Mouse (Mus musculus): ENCODE results near the gene Fam207a. TPM values are rescaled to one million over a fixed set of nuclear protein-coding genes. Genes with fewer than 3 reads are reported as not detected.

Fam207a gene
- total and polyA plus RNA-seq, 2 experiments from 2014 or later: 32.7 to 47.1 TPM

DNA sequence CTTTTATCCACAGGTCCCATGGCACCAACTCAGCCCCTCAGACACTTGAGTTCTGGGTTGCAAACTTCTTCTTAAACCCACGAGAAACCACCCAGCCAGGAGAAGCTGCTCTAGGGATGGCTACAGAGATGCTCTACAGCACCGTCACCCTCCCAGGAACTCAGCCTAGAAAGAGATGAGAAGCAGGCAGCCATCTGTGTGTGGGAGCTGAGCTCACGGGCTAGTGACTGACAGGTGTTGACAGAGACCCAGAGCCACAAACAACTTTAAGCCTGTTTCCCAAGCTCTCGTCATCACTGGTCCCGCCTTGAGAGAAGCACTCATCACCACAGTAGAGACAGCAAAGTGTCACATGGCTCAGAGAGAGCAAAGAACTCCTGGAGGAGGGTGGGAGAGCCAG lies 43.4 kb downstream of the Fam207a start:
- no peak for ATAC-seq (ENCODE audit: low FRiP score)
- TF ChIP-seq CTCF (IDR thresholded peaks at IDR 0.05): no peak
- Histone ChIP-seq H3K4me1 (ENCODE audit: insufficient read depth, low read length) (no peaks in the 10 kb centered on the region), H3K36me3 (ENCODE audit: insufficient read depth, low read length) (no peaks in the 10 kb centered on the region), H3K27me3 (ENCODE audit: insufficient read depth, low read length) (no peaks in the 10 kb centered on the region), H3K9ac (replicated peaks; ENCODE audit: low read length, poor library complexity, severe bottlenecking) (no peak overlapping the region), H3K4me3 (ENCODE audit: low read depth, low read length) (no peak overlapping the region), H3K9me3 (ENCODE audit: low read length) (no peaks in the 10 kb centered on the region), H3K4me2 (ENCODE audit: low read depth, low read length, poor library complexity, severe bottlenecking) (no peak overlapping the region), H3K27ac (ENCODE audit: low read depth, low read length) (no peak overlapping the region)
- DNase-seq (ENCODE audit: low spot score): no peak
- 83% methylated on average over 5 of the region's 5 CpGs for WGBS

DNA sequence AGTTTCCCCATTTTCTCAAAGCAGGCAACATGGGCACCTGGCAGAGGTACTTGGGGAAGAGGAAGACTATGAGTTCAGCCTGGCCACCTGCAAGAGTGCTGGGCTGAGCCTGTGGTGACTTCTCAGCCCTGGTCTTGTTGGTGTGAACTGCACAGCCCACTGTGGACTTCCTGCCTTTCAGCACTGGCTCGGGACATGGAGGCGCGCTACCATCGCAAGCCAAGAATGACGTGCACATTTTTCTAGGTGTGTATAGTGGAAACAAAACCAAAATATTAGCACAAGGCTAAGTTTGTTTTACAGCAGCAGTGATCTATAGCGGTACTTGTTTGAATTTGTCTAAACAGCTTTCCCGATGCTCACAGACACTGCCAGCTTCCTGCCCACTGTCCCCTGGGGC lies 44.1 kb downstream of the Fam207a start:
- no peak overlapping the region for H3K4me3 ChIP-seq (ENCODE audit: low read depth, low read length)
- no peak overlapping the region for H3K27ac ChIP-seq (ENCODE audit: low read depth, low read length)
- no peak for DNase-seq (ENCODE audit: low spot score)
- H3K36me3 ChIP-seq (ENCODE audit: insufficient read depth, low read length): no peaks in the 10 kb centered on the region
- no peak overlapping the region for H3K9ac ChIP-seq (replicated peaks; ENCODE audit: low read length, poor library complexity, severe bottlenecking)
- no peak for ATAC-seq (ENCODE audit: low FRiP score)
- TF ChIP-seq CTCF (IDR thresholded peaks at IDR 0.05): no peak
- no peaks in the 10 kb centered on the region for H3K27me3 ChIP-seq (ENCODE audit: insufficient read depth, low read length)
- H3K4me2 ChIP-seq (ENCODE audit: low read depth, low read length, poor library complexity, severe bottlenecking): no peak overlapping the region
- WGBS: 82% methylated on average over 7 of the region's 7 CpGs
- H3K9me3 ChIP-seq (ENCODE audit: low read length): no peaks in the 10 kb centered on the region
- no peaks in the 10 kb centered on the region for H3K4me1 ChIP-seq (ENCODE audit: insufficient read depth, low read length)

DNA sequence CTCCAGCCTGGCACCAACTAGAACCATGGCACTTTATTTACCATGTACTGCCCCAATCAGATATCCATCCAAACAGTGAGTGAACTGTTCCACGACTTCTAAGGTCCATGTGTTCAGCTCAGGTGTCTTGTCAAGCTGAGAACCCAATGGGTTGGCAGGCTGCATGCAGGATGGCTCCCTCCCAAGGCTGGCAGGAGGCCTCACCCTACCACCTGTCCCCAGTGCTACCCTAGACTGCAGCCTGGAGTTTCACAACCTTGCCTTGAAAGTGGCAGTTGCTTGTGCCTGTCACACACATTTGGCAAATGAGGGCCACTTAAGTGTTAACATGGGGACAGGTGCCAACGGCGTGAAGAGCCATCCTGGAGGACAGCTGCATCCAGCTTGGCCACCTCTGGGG lies 44.8 kb downstream of the Fam207a start:
- Histone ChIP-seq H3K4me2 (ENCODE audit: low read depth, low read length, poor library complexity, severe bottlenecking) (no peak overlapping the region), H3K27me3 (ENCODE audit: insufficient read depth, low read length) (no peaks in the 10 kb centered on the region)

DNA sequence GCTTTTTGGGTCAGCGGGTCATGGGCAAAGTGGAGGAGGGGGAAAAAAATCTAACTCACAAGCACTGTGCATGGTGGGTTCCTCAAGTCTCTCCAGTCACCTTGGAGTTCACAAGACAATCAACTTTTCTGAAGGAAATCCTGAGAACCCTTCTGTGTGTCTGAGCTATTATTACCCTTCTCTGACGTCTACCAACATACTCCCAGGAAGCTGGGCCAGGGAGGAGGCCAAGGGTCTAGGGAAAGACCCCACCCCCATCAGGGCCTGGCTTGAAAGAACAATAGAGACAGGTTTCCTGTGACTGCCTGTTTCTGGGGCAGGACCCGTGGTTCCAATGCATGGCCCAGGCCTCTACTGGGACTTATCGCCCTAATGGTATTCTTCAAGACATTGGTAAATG lies 46.9 kb downstream of the Fam207a start:
- 75% methylated on average over 4 of the region's 4 CpGs for WGBS
- TF ChIP-seq CTCF (IDR thresholded peaks at IDR 0.05): no peak
- Histone ChIP-seq H3K36me3 (ENCODE audit: insufficient read depth, low read length) (no peaks in the 10 kb centered on the region), H3K4me3 (ENCODE audit: low read depth, low read length) (no peak overlapping the region), H3K4me1 (ENCODE audit: insufficient read depth, low read length) (no peaks in the 10 kb centered on the region), H3K9ac (replicated peaks; ENCODE audit: low read length, poor library complexity, severe bottlenecking) (no peak overlapping the region), H3K27me3 (ENCODE audit: insufficient read depth, low read length) (no peaks in the 10 kb centered on the region), H3K4me2 (ENCODE audit: low read depth, low read length, poor library complexity, severe bottlenecking) (no peak overlapping the region), H3K27ac (ENCODE audit: low read depth, low read length) (no peak overlapping the region), H3K9me3 (ENCODE audit: low read length) (no peaks in the 10 kb centered on the region)
- ATAC-seq (ENCODE audit: low FRiP score) (no peak), DNase-seq (ENCODE audit: low spot score) (no peak)

More for the DNA sequence above, 44.8 kb downstream of the Fam207a start:
- H3K36me3 ChIP-seq (ENCODE audit: insufficient read depth, low read length): no peaks in the 10 kb centered on the region
- no peak for TF ChIP-seq CTCF (IDR thresholded peaks at IDR 0.05)
- WGBS: 67% methylated on average over 3 of the region's 3 CpGs
- no peak overlapping the region for H3K9ac ChIP-seq (replicated peaks; ENCODE audit: low read length, poor library complexity, severe bottlenecking)
- DNase-seq (ENCODE audit: low spot score): no peak
- no peaks in the 10 kb centered on the region for H3K4me1 ChIP-seq (ENCODE audit: insufficient read depth, low read length)
- H3K9me3 ChIP-seq (ENCODE audit: low read length): no peaks in the 10 kb centered on the region
- no peak for ATAC-seq (ENCODE audit: low FRiP score)
- no peak overlapping the region for H3K27ac ChIP-seq (ENCODE audit: low read depth, low read length)
- no peak overlapping the region for H3K4me3 ChIP-seq (ENCODE audit: low read depth, low read length)

DNA sequence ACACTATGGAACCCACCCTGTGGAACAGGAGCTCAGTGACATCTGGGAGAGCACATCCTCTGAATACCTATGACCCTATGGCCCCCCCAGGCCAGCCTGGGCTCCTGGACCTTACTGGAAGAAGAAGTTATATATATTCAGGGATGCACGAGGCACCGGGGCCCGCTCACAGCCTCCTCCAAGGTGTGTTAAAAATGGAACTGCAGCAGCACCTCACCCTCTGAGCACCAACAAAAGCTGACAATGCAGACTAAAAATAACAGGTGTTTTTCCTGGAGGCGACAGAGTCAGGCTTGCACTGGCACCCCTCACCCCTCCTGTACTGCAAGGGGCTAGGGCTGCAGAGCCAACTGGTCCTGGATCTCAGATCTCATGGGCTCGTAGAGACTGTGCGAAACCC lies 48.2 kb downstream of the Fam207a start:
- 84% methylated on average over 6 of the region's 6 CpGs for WGBS
- H3K9me3 ChIP-seq (ENCODE audit: low read length): no peaks in the 10 kb centered on the region
- H3K27ac ChIP-seq (ENCODE audit: low read depth, low read length): no peak overlapping the region
- no peak for ATAC-seq (ENCODE audit: low FRiP score)
- H3K4me2 ChIP-seq (ENCODE audit: low read depth, low read length, poor library complexity, severe bottlenecking): no peak overlapping the region
- no peak overlapping the region for H3K4me3 ChIP-seq (ENCODE audit: low read depth, low read length)
- no peak for DNase-seq (ENCODE audit: low spot score)
- H3K9ac ChIP-seq (replicated peaks; ENCODE audit: low read length, poor library complexity, severe bottlenecking): no peak overlapping the region
- no peaks in the 10 kb centered on the region for H3K4me1 ChIP-seq (ENCODE audit: insufficient read depth, low read length)
- H3K27me3 ChIP-seq (ENCODE audit: insufficient read depth, low read length): no peaks in the 10 kb centered on the region
- TF ChIP-seq CTCF (IDR thresholded peaks at IDR 0.05): no peak
- H3K36me3 ChIP-seq (ENCODE audit: insufficient read depth, low read length): no peaks in the 10 kb centered on the region

DNA sequence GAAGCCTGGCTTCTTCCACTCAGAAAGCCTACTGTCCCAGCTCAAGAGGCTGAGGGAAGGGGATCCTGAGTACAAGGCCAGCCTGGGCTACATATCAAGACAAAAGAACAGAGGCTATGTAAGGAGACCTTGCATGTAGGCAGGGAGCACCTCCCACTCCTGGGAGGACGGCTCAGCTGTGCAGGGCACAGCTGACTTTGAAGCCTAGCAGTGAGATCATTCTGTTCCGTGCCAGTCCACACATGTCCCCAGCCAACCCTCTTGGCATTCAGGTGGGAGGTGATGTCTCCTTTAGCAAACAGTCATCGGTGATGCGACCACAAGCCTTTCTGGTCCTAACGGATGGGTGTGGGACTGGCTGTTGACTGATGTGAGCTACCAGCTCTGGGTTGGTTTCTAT lies 49.7 kb downstream of the Fam207a start:
- WGBS: 88% methylated on average over 5 of the region's 5 CpGs
- H3K9ac ChIP-seq (replicated peaks; ENCODE audit: low read length, poor library complexity, severe bottlenecking): no peak overlapping the region
- no peak overlapping the region for H3K27ac ChIP-seq (ENCODE audit: low read depth, low read length)
- no peak overlapping the region for H3K4me2 ChIP-seq (ENCODE audit: low read depth, low read length, poor library complexity, severe bottlenecking)
- TF ChIP-seq CTCF (IDR thresholded peaks at IDR 0.05): no peak
- H3K9me3 ChIP-seq (ENCODE audit: low read length): no peaks in the 10 kb centered on the region
- DNase-seq (ENCODE audit: low spot score): no peak
- H3K4me3 ChIP-seq (ENCODE audit: low read depth, low read length): no peak overlapping the region
- no peaks in the 10 kb centered on the region for H3K36me3 ChIP-seq (ENCODE audit: insufficient read depth, low read length)
- no peaks in the 10 kb centered on the region for H3K4me1 ChIP-seq (ENCODE audit: insufficient read depth, low read length)
- H3K27me3 ChIP-seq (ENCODE audit: insufficient read depth, low read length): no peaks in the 10 kb centered on the region
- ATAC-seq (ENCODE audit: low FRiP score): no peak

Measured in midbrain, postnatal 0 days (tissue).